Mouse (Mus musculus): ENCODE data around the gene H2afx.
"Not testable (repeated sequence)": the region's sequence is repeated elsewhere in the genome, so short reads cannot be mapped to it uniquely, and the experiment has no call there.

The H2afx gene

DNA sequence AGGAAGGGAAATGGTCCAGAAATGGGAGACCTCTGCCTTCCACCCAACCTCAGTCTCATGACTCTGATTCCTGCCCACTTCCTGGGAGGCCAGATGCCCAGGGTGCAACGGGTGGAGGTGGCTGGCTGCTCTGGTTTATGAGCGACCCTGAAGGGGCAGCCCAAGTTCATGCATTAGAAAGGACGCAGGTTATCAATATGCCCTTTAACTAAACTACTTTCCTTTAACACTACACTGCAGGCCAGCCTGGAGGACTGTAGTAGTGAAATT lies 15.7 kb upstream of the H2afx start:
- no peak for DNase-seq (ENCODE audit: low spot score)

DNA sequence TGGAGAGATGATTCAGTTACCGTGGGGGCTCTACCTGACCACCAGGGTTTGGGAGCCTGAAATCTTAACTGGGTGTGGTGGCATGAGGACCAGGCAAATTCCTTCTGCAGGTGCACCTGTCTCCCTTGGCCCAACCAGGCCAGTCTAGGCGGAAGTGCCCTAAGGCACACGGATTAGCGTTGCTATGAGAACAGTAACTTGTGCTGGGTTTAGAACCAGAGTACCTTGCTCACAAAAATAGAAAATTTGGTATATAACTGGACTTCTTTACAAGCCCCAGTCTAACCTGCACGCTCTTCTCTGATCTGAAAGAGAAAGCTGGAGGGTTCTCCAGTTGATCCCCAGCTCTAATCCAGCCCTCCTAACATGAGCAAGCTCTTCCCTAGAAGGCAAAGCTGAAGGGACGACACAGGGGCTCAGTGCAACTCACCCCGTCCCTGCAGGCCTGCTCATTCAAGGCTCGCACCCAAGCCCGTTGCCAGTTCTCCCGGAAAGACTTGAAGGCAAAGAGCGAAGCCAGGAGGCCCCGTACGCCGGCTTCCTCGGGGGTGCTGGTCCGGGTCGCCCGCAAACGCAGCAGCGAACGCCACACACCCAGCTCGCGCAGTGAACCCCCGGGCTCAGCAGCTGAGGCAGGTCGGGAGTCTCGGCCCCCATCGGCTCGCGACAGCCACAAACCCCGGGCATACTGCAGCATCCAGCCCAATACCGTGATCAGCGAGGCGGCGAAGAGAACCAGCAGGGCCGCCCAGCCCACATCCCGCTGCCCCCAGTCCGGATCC lies 15.2 kb upstream of the H2afx start:
- no peak for DNase-seq (ENCODE audit: low spot score)

DNA sequence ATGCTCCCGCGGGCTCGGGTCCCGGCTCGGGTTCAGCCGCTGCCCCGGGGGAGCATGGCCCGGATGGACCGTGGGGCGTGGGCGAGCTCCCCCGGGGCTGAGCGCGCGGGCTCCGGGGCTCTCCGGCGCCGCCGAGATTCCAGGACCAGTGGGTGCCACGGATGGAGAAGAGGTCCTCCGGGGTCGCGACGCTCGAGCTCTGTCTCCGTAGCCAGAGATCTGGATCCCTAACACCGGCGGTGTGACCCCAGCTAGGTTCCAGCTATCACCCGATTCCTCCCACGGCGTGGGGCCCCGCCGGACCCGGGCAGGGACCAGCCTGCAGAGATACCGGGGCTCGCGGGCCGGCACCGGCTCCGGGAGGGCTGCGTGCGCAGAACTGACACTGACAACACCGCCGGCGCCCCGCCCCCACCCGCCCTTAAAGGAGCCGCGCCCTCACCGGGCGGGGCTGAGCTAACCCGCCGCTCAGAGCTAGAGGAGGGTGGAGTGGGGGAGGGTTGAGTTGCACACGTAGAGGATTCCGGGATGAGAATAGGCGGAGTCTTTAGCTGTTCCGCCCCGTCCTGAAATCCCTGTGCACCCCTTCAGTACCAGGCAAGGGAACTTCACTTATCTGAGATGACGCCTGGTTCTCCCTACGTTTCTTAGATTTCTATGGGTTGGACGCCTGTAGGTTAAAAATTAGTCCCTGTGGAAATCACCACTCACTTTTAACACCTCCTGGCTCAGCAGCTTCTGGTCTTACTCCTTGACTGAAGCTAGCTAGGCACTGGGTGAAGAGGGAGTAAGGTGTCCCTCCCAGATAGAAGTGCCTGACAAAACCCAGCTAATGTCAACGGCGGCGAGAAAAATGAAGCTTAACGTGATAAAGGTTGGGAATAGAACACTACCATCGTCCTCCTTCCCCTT lies 14.4 kb upstream of the H2afx start, which contains the start of gene C2cd2l:
Gene C2cd2l, minus strand, starts transcription at position 399 of the 912 bp plus-strand sequence.
- DNase-seq (ENCODE audit: low spot score): peak; percentile 77

DNA sequence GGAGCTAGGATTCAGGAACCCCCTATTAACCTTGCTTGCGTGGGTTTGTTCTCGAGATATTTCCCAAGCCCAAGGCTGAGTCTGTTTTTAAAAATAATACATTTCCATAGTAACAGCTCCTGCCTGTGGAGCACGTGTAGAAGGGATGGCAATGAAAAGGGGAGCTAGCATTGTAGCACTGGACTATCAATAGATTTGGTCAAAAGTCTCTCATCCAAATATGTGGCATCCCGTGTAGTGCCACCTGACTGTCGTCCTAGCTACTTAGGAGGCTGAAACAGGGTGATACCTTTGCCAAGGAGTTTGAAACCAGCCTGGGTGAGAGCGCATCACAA lies 13.7 kb upstream of the H2afx start:
- DNase-seq (ENCODE audit: low spot score): no peak

DNA sequence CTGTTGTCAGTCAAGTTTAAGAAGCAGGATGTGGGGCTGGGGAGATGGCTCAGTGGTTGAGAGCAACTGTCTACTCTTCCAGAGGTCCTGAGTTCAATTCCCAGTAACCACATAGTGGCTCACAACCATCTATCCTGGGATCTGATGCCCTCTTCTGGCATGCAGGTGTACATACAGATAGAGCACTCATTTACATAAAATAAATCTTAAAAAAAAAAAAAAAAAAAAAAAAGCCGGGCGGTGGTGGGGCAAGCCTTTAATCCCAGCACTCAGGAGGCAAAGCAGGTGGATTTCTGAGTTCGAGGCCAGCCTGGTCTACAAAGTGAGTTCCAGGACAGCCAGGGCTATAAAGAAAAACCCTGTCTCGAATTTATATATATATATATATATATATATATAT lies 10.8 kb upstream of the H2afx start:
- DNase-seq (ENCODE audit: low spot score): not testable (repeated sequence)

- no peak for DNase-seq (ENCODE audit: low spot score)
Measured at GRCm38 (mm10) chr9:44324147-44324546, 10.3 kb upstream of the H2afx start.

DNA sequence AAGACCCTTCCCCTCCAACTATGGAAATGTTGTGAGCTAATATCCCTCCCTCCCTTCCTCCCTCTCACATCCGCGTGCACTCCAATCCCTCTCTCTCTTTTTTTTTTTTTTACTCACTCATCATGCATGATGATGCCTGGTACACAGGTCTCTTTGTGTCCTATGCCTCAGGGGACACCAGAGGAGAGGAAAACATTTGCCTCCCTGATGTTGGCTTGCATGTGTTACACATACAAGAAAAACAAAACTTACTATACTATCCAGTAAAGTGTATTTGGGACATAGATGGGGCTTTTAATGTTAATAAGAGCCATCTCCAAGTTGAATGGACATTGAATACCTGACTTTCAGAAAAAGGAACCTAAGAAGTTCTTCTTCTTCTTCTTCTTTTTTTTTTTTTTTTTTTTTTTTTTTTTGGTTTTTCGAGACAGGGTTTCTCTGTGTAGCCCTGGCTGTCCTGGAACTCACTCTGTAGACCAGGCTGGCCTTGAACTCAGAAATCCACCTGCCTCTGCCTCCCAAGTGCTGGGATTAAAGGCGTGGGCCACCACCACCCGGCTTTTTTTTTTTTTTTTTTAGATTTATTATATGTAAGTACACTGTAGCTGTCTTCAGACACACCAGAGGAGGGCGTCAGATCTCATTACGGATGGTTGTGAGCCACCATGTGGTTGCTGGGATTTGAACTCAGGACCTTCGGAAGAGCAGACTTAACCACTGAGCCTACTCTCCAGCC lies 9.3 kb upstream of the H2afx start:
- not testable (repeated sequence) for DNase-seq (ENCODE audit: low spot score)

GRCm38 (mm10) chr9:44325768-44326370 lies 8.6 kb upstream of the H2afx start, which contains the start of gene Dpagt1:
Gene Dpagt1, plus strand, starts transcription at chr9:44326019.
- no peak for DNase-seq (ENCODE audit: low spot score)

DNA sequence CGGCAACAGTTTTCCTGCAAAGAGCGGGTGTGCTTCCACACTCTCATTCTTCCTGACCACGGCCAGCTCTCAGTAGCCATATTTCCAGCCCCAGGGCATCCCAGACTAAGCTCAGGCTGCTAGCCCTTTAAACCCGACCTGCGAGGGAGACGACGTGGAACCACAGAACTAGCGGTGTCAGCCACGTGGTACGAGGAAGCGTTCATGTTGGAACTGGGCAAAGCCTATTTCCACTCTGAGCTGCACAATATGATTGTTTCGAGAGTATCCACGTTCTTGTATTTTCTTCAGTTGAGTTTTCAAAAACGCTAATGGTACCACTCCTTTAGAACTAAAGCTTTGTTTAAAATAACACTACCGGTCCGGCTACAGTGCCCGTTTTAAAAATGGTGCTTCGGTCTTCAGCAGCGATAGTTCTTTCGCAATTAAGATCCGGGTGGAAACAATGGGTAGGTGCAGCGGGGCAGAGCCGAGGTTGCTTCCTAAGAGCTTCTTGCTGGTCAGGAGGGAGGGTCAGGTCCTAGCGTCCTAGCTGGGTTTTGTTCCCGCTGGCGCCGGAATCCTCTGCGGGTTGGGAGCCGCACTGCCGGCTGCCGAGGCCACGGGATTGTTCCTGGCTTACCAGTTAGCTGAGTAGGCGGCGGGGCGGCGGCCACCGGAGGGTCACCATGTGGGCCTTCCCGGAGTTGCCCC lies 8.0 kb upstream of the H2afx start:
- DNase-seq (ENCODE audit: low spot score): peak; percentile 60

DNA sequence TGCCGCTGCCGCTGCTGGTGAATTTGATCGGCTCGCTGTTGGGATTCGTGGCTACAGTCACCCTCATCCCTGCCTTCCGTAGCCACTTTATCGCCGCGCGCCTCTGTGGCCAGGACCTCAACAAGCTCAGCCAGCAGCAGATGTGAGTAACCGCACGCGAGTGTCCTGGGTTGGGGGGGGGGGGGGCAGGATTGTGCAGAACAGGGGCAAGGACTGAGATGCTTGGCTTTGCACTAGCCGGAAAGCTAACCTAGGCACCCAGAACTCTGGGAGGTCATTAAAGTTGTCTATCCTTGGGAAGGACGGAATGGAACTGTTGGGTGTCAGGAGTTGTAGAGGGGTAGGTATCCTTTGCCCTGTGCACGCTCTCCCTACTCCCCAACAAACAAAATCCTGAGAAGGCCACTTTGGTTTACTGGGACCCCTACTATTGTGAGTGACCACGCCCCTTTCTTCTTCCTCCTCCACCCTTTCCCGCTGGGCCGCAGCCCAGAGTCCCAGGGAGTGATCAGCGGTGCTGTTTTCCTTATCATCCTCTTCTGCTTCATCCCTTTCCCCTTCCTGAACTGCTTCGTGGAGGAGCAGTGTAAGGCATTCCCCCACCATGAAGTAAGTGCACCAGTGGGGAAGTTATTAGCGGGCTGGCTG lies 7.3 kb upstream of the H2afx start:
- DNase-seq (ENCODE audit: low spot score): peak; percentile 27

DNA sequence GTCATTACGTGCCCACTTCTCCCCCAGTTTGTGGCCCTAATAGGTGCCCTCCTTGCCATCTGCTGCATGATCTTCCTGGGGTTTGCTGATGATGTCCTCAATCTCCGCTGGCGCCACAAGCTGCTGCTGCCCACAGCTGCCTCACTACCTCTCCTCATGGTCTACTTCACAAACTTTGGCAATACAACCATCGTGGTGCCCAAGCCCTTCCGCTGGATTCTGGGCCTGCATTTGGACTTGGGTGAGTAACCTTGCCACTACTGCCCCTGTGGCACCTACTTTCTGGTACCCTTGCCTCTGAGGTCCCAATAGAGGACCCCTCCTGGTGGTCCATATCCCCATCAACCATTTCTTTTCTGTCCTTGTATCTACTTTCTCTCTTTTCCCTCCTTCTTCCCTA lies 6.6 kb upstream of the H2afx start:
- DNase-seq (ENCODE audit: low spot score): no peak

DNA sequence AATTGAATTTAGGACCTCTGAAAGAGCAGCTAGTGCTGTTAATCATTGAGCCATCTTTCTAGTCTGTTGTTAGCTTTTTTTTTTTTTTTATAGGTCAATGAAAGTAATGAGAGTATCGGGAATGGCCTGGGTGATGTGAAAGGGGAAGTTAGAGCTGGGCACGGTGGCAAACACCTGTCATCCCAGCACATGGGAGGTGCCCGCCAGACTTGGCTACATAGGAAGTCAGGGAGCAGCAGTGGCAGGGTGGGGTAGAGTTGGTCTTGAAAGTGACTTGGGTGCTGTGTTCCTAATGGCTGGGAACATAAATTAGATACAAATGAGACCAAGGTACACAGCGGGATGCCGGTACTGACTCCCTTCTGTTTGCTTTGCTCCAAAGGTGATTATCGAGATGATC lies 3.8 kb upstream of the H2afx start:
- DNase-seq (ENCODE audit: low spot score): no peak

GRCm38 (mm10) chr9:44332918-44333638 lies 1.4 kb upstream of the H2afx start:
- DNase-seq (ENCODE audit: low spot score): no peak

DNA sequence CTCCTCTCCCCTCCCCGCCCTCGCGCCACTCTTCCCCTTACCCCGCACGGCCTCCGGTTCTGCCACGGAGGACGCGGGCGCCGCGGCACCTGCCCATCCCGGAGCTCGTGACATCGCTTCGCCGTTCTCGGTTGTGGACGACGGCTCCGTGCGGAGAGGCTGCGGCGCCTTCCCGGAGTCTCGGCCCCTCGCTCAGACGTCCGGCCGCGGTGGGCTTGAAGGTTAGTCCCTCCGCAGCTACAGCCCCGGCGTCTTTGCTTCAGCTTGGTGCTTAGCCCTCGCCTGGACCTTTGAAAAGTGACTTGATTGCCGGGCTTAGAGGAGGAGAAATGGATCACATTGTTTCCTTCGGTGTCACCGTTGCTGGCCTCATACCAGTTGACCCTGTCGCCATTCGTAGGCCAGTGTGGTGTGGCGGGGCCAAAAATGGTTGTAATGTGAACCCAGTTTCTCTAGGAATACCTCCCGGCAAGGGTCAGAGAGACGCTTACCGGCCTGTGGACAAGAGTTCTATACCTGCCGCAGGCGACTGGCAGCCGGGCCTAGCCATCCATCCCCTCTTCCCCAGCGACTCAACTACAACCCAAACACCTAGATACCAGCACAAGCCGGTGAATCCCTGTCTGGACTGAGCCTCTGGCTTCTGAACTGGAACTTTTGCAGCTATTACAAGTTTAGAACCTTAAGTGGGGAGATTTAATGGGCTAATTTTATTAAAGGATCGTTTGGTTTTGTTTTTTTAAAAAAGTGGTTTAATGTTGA lies 1.0 kb downstream of the H2afx start:
- peak; percentile 33 for DNase-seq (ENCODE audit: low spot score)

GRCm38 (mm10) chr9:44336093-44336406 lies 1.6 kb downstream of the H2afx start:
- no peak for DNase-seq (ENCODE audit: low spot score)

DNA sequence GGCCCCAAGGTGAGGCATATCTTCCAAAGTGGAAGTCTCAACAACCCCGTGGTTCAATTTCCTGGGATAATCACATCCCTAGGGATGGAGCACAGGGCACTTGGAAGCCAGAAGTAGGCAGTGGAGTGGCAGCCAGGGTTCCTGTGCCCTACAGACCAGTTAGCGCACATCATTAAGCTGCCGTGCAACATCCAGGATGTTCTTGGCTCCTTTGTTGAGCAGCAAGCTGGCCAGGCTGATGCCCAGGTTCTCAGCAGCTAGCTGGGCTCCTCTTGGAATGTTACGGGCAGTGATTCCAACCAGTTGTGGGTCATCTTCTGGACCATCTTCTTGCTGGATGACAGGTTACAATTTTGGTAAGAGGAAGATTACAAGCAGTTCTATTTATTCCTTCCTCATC lies 2.0 kb downstream of the H2afx start:
- not testable (repeated sequence) for DNase-seq (ENCODE audit: low spot score)

DNA sequence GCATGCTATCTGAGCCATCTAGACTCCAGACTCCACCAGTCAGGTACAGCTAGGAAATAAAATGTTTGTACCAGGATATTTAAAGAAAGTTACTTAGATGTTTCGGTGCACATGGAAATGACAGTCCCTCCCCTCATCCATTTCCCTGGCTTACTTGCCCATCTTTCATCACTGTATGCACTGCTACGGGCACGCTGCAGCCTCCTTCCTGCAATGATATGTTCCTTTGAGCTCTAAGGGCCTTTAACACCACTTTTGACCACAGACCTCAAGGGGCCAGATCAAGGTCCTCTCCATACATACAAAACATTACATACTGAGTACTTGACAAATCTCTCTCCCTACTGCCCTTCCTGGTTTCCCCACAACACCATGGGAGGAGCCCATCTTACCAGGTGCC lies 2.5 kb downstream of the H2afx start:
- DNase-seq (ENCODE audit: low spot score): no peak

DNA sequence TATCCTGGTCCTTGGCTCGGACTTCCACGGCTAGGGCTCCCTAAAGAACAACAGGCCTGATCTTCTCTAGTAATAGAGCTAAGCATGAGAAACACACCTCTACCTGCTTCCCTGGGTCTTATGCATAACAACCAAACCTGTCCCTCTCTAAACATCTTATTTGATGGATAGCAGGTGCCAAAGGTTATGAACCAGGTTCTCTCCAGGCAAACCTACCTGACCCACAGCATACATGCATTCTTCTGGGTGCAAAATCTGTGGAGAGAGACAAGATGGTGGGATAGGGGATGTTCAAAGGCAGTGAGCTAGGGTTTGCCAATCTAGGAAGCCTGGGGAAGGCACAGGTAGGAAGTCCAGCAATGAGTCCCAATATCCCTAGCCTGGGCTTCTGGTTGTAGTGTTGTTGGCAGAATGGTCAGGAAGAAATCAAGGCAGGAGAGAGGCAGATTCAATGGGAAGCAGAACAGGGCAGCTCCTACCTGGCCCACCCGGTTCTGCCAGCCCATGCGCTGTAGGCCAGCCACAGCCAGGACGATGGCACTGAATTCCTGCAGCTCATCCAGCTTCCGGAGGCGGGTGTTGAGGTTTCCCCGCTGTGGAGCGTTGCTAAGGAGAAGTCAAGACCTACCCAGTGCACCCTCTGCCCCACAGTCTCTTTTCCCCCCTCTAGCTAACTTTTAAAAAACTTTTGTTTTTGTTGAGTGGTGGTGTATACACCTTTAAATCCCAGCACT lies 3.1 kb downstream of the H2afx start:
- DNase-seq (ENCODE audit: low spot score): no peak

DNA sequence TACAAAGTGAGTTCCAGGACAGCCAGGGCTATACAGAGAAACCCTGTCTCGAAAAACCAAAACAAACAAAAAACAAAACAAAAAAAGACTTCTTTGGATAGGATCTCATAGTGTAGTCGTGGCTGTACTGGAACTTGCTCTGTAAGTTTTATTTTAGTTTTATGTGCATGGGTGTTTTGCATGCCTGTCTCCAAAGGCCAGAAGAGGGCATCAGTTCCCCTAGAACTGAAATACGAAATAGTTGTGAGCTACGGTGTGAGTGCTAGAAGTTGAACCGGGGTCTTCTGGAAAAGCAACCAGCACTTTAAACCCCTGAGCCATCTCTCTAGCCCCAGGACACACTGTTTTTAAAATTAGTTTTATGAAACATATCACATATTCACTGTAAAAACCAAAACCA lies 4.1 kb downstream of the H2afx start:
- no peak for DNase-seq (ENCODE audit: low spot score)

All from urinary bladder, postnatal 25 days (tissue).